Mouse (Mus musculus) bone marrow macrophage, adult 2 months (primary cell): ENCODE data around the gene Osbpl2.

Source experiments
- CTCF ChIP-seq: IDR thresholded peaks from 2 replicates; pipeline ENCODE4 v1.5.1; 2012; ENCODE audit warnings: low read depth, mild to moderate bottlenecking, low read length, moderate library complexity
- POLR2A ChIP-seq: IDR thresholded peaks from 2 replicates; pipeline ENCODE4 v1.6.1; 2012; ENCODE audit warnings: mild to moderate bottlenecking, low read depth, low read length, borderline replicate concordance

DNA sequence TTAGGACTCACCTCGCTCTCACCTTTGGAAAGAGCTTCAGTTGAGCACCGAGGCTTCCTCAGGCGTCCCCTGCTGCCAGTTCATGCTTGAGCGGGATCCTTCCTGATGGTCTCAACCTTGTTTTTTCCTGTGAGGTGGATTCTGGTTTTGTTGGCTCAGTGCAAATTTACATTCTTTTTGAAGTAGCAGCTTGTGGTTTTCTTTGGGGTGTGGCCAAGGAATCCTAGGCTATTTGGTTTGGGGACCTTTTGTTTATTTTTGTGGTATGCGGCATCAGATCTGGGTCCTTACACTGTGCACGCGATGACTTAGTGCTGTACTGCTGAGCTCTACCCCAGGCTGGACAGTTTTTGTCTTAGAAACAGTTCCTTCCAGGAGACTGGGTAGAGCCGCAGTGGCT, 38.4 kb upstream of the Osbpl2 start:
- TF ChIP-seq CTCF (no peak), POLR2A (no peak)
